Comparison of ENCODE assay signal across 7 mouse cellular contexts in the genomic region with DNA sequence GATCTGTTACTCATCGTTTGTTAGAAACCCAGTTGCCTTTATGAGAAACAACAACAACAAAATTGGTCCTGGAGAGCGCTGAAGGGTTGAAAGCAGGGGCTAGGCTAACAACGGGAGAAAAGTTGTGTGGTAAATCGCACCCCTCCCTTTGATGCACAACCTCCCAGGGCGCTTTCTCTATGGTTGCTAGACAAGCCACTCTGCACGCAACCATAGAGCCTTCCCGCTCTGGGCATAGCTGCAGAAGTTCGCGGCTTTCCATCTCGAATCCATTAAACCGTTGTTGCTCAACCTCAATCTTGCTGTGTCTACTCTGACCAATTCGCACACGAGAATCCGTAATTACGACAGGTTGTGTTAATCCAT. TPM values are rescaled to one million over a fixed set of nuclear protein-coding genes. Genes with fewer than 3 reads are reported as not detected.
DNase-seq lines count a peak whose midpoint lies in the region; ATAC-seq lines count a peak whose summit lies in the region.

No protein-coding gene starts in this region.

- peaks cover 51% of the 10 kb centered on the region for H3K36me3 ChIP-seq in embryonic facial prominence, embryonic 10.5 days (replicated peaks)
- H3K36me3 ChIP-seq in heart, embryonic 14.5 days (ENCODE audit: control insufficient read depth, insufficient read depth, low read length), result peaks cover 31% of the 10 kb centered on the region
- H3K36me3 ChIP-seq in limb, embryonic 12.5 days, result peaks cover 37% of the 10 kb centered on the region
- H3K36me3 ChIP-seq in midbrain, embryonic 12.5 days, result peaks cover 15% of the 10 kb centered on the region
- H3K36me3 ChIP-seq in stomach, embryonic 15.5 days, result peaks cover under 1% of the 10 kb centered on the region; the same call in 1 of the 2 replicates

- H3K27me3 ChIP-seq in embryonic facial prominence, embryonic 10.5 days (replicated peaks; ENCODE audit: low read depth, poor library complexity, severe bottlenecking), result no peaks in the 10 kb centered on the region
- H3K27me3 ChIP-seq in heart, embryonic 14.5 days (ENCODE audit: control insufficient read depth, insufficient read depth, low read length), result no peaks in the 10 kb centered on the region
- H3K27me3 ChIP-seq in limb, embryonic 12.5 days, result no peaks in the 10 kb centered on the region
- no peaks in the 10 kb centered on the region for H3K27me3 ChIP-seq in midbrain, embryonic 12.5 days
- no peaks in the 10 kb centered on the region for H3K27me3 ChIP-seq in stomach, embryonic 15.5 days (replicated peaks)

- peak overlapping the region; percentile 97 for H3K4me3 ChIP-seq in embryonic facial prominence, embryonic 10.5 days
- H3K4me3 ChIP-seq in heart, embryonic 14.5 days (ENCODE audit: control insufficient read depth in 1 of 2, insufficient read depth in 1 of 2, low read depth in 1 of 2, low read length in 2 of 2), result peak overlapping the region; percentile 28 to 89
- H3K4me3 ChIP-seq in limb, embryonic 12.5 days (replicated peaks), result peak overlapping the region; percentile 93
- H3K4me3 ChIP-seq in midbrain, embryonic 12.5 days, result peak overlapping the region; percentile 66
- H3K4me3 ChIP-seq in stomach, embryonic 15.5 days (replicated peaks), result peak overlapping the region; percentile 97

- H3K9ac ChIP-seq in heart, embryonic 14.5 days (ENCODE audit: low read length), result peak overlapping the region; percentile 98
- peak overlapping the region; percentile 54 for H3K9ac ChIP-seq in limb, embryonic 12.5 days (replicated peaks)
- H3K9ac ChIP-seq in midbrain, embryonic 12.5 days (replicated peaks), result peak overlapping the region; percentile 48
- H3K9ac ChIP-seq in stomach, embryonic 15.5 days, result peak overlapping the region; percentile 27

- under 1% methylated on average over 15 of the region's 15 CpGs for WGBS in embryonic facial prominence, embryonic 10.5 days
- WGBS in heart, embryonic 14.5 days, result under 1% methylated on average over 15 of the region's 15 CpGs
- WGBS in limb, embryonic 12.5 days, result under 1% methylated on average over 15 of the region's 15 CpGs
- WGBS in midbrain, embryonic 12.5 days, result 0% methylated on average over 15 of the region's 15 CpGs
- WGBS in stomach, embryonic 15.5 days, result under 1% methylated on average over 15 of the region's 15 CpGs

- peaks cover 17% of the 10 kb centered on the region for H3K4me1 ChIP-seq in embryonic facial prominence, embryonic 10.5 days
- peaks cover 4 to 23% of the 10 kb centered on the region in 2 experiments; a peak in 3 of 4 replicates for H3K4me1 ChIP-seq in heart, embryonic 14.5 days (ENCODE audit: control insufficient read depth in 2 of 2, insufficient read depth in 2 of 2, low read length in 2 of 2)
- peaks cover 19% of the 10 kb centered on the region for H3K4me1 ChIP-seq in limb, embryonic 12.5 days (replicated peaks)
- peaks cover 19% of the 10 kb centered on the region for H3K4me1 ChIP-seq in midbrain, embryonic 12.5 days
- H3K4me1 ChIP-seq in stomach, embryonic 15.5 days, result peaks cover 14% of the 10 kb centered on the region

- H3K9me3 ChIP-seq in embryonic facial prominence, embryonic 10.5 days, result no peaks in the 10 kb centered on the region
- H3K9me3 ChIP-seq in heart, embryonic 14.5 days (ENCODE audit: control insufficient read depth, low read length), result no peaks in the 10 kb centered on the region
- H3K9me3 ChIP-seq in limb, embryonic 12.5 days, result no peaks in the 10 kb centered on the region
- H3K9me3 ChIP-seq in midbrain, embryonic 12.5 days, result no peaks in the 10 kb centered on the region
- H3K9me3 ChIP-seq in stomach, embryonic 15.5 days, result no peaks in the 10 kb centered on the region

- peak overlapping the region; percentile 96 for H3K4me2 ChIP-seq in heart, embryonic 14.5 days (ENCODE audit: low read length)
- H3K4me2 ChIP-seq in limb, embryonic 12.5 days, result peak overlapping the region; percentile 95
- peak overlapping the region; percentile 86 for H3K4me2 ChIP-seq in midbrain, embryonic 12.5 days (replicated peaks)
- peak overlapping the region; percentile 84 for H3K4me2 ChIP-seq in stomach, embryonic 15.5 days

- ATAC-seq in heart, embryonic 14.5 days (ENCODE audit: insufficient number of reproducible peaks, insufficient read depth, low FRiP score, low read depth), result peak; percentile 22; the same call in 1 of the 2 replicates
- peak; percentile 43 for ATAC-seq in limb, embryonic 12.5 days (ENCODE audit: insufficient number of reproducible peaks, insufficient read depth, low FRiP score, low TSS enrichment, low read depth)
- ATAC-seq in midbrain, embryonic 12.5 days (ENCODE audit: low FRiP score, low read depth), result peak; percentile 53
- ATAC-seq in stomach, embryonic 15.5 days (ENCODE audit: insufficient read depth, low FRiP score, low read depth), result peak; percentile 30; the same call in 1 of the 2 replicates

- intact Hi-C loops in left cerebral cortex, postnatal 10 days (cut with DNase I), result loop anchor here (5.0 kb wide), 1 partner anchor 92 kb away; no protein-coding TSS in a partner anchor

- H3K27ac ChIP-seq in embryonic facial prominence, embryonic 10.5 days (replicated peaks), result peak overlapping the region; percentile 99
- H3K27ac ChIP-seq in heart, embryonic 14.5 days (replicated peaks in 1 of 2; ENCODE audit: control insufficient read depth in 1 of 2, insufficient read depth in 1 of 2, low read depth in 2 of 2, low read length in 2 of 2), result peak overlapping the region; percentile 88 to 96
- H3K27ac ChIP-seq in limb, embryonic 12.5 days, result peak overlapping the region; percentile 99
- H3K27ac ChIP-seq in midbrain, embryonic 12.5 days (replicated peaks), result peak overlapping the region; percentile 98
- peak overlapping the region; percentile 99 for H3K27ac ChIP-seq in stomach, embryonic 15.5 days

- peak; percentile 65 to 81 for DNase-seq in left cerebral cortex, postnatal 10 days (ENCODE audit: extremely low spot score in 1 of 2, low spot score in 2 of 2)
- no peak for DNase-seq in left cerebral cortex, adult 11 months (ENCODE audit: low spot score)
- peak; percentile 77 for DNase-seq in embryonic facial prominence, embryonic 10.5 days (ENCODE audit: low spot score)

RNA-seq across cellular contexts. Expression of gene Hnrnpul1, which starts 0.9 kb away (rescaled TPM):
- 100 to 1,000 TPM; 116 to 117 TPM for total RNA-seq in left cerebral cortex, postnatal 10 days (2021)
- 60.8 and 62.5 TPM in 2 replicates for polyA plus RNA-seq in embryonic facial prominence, embryonic 10.5 days (2016; fragmentation: Nextera tagmentation; extraction: Ambion mirVana)
- 47.2 and 50.9 TPM in 2 replicates for polyA plus RNA-seq in heart, embryonic 14.5 days (2014; fragmentation: Nextera tagmentation; extraction: Ambion mirVana)
- polyA plus RNA-seq in limb, embryonic 12.5 days (2016; fragmentation: Nextera tagmentation; extraction: Ambion mirVana), result 67.6 and 75.0 TPM in 2 replicates
- 70.0 and 80.5 TPM in 2 replicates for polyA plus RNA-seq in midbrain, embryonic 12.5 days (2016; fragmentation: Nextera tagmentation; extraction: Ambion mirVana)
- polyA plus RNA-seq in stomach, embryonic 15.5 days (2015; fragmentation: Nextera tagmentation; extraction: Ambion mirVana), result 49.0 and 54.2 TPM in 2 replicates

RNA-seq across cellular contexts. Expression of gene Axl, which starts 33.1 kb away (rescaled TPM):
- 10 to 100 TPM; 29.7 to 38.5 TPM for total RNA-seq in left cerebral cortex, postnatal 10 days (2021)
- polyA plus RNA-seq in embryonic facial prominence, embryonic 10.5 days (2016; fragmentation: Nextera tagmentation; extraction: Ambion mirVana), result 22.1 and 29.7 TPM in 2 replicates
- 38.9 and 42.1 TPM in 2 replicates for polyA plus RNA-seq in heart, embryonic 14.5 days (2014; fragmentation: Nextera tagmentation; extraction: Ambion mirVana)
- 56.3 and 57.2 TPM in 2 replicates for polyA plus RNA-seq in limb, embryonic 12.5 days (2016; fragmentation: Nextera tagmentation; extraction: Ambion mirVana)
- polyA plus RNA-seq in midbrain, embryonic 12.5 days (2016; fragmentation: Nextera tagmentation; extraction: Ambion mirVana), result 27.3 and 27.8 TPM in 2 replicates
- polyA plus RNA-seq in stomach, embryonic 15.5 days (2015; fragmentation: Nextera tagmentation; extraction: Ambion mirVana), result 83.7 and 88.6 TPM in 2 replicates

RNA-seq across cellular contexts. Expression of gene Ccdc97, which starts 36.6 kb away (rescaled TPM):
- 10 to 100 TPM; 41.7 to 46.1 TPM for total RNA-seq in left cerebral cortex, postnatal 10 days (2021)
- 31.6 and 33.2 TPM in 2 replicates for polyA plus RNA-seq in embryonic facial prominence, embryonic 10.5 days (2016; fragmentation: Nextera tagmentation; extraction: Ambion mirVana)
- polyA plus RNA-seq in heart, embryonic 14.5 days (2014; fragmentation: Nextera tagmentation; extraction: Ambion mirVana), result 23.4 and 24.5 TPM in 2 replicates
- 20.6 and 23.6 TPM in 2 replicates for polyA plus RNA-seq in limb, embryonic 12.5 days (2016; fragmentation: Nextera tagmentation; extraction: Ambion mirVana)
- polyA plus RNA-seq in midbrain, embryonic 12.5 days (2016; fragmentation: Nextera tagmentation; extraction: Ambion mirVana), result 32.8 and 33.2 TPM in 2 replicates
- 16.9 and 19.6 TPM in 2 replicates for polyA plus RNA-seq in stomach, embryonic 15.5 days (2015; fragmentation: Nextera tagmentation; extraction: Ambion mirVana)

Comparison
In these comparisons a context has a peak if more than half of its experiments do, and no peak if none do; other contexts are left out.
1. H3K9ac ChIP-seq: peak in every context shown above with its lines; median percentile 98 in heart, embryonic 14.5 days; 54 in limb, embryonic 12.5 days; 48 in midbrain, embryonic 12.5 days; 27 in stomach, embryonic 15.5 days.